In the genomic region with DNA sequence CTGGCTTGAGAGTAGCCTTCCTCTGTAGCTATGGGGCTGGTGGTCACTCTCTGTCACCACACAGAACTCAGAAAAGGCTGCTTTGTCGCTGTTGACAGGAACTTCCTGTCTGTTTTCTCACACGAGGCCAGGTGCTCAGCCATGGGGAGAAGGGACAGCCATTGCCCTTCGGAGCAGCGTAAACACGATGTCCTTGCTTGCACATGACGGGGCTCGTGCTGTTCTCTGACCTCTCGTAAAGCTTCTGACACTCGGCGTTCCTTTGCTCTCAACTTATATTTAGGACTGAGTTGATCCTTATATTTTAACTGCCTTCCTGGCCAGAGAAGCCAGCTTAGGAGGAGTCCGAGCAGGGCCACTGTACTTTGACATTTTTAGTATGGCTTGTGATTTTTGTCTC, we compare ENCODE assay signal across 15 mouse cellular contexts. TPM values are rescaled to one million over a fixed set of nuclear protein-coding genes. Genes with fewer than 3 reads are reported as not detected.
DNase-seq lines count a peak whose midpoint lies in the region; ATAC-seq and TF ChIP-seq lines count a peak whose summit lies in the region.
"Had no signal": no experiment of that assay in that cellular context is flagged by ENCODE, and none has a peak within 500 bp of the region (broad histone marks: within the 10 kb centered on the region; RNA-seq: fewer than 3 reads in every experiment).

No protein-coding gene starts in this region.

- H3K27ac ChIP-seq in liver, adult 2 months (replicated peaks; ENCODE audit: insufficient read depth, low read depth, low read length), result peak overlapping the region; percentile 49
- H3K27ac ChIP-seq in liver, embryonic 11.5 days (ENCODE audit: low read depth, low read length), result no peak overlapping the region
- H3K27ac ChIP-seq in kidney, embryonic 15.5 days, result peak overlapping the region; percentile 63
- H3K27ac ChIP-seq: embryonic facial prominence, embryonic 10.5 days; hindbrain, embryonic 10.5 days; intestine, embryonic 15.5 days; left cerebral cortex, adult 2 months; lung, embryonic 15.5 days; midbrain, embryonic 10.5 days had no signal

- 16% methylated on average over 11 of the region's 11 CpGs for WGBS in liver, adult 2 months
- 70% methylated on average over 11 of the region's 11 CpGs for WGBS in liver, embryonic 11.5 days
- 15% methylated on average over 11 of the region's 11 CpGs for WGBS in kidney, embryonic 15.5 days

- H3K4me1 ChIP-seq in liver, adult 2 months (ENCODE audit: control insufficient read depth, insufficient read depth, low read length), result peaks cover 17% of the 10 kb centered on the region
- H3K4me1 ChIP-seq in liver, embryonic 11.5 days (replicated peaks; ENCODE audit: control insufficient read depth, insufficient read depth, low read length), result no peaks in the 10 kb centered on the region; the same call in 1 of the 2 replicates
- H3K4me1 ChIP-seq in kidney, embryonic 15.5 days, result peaks cover 35% of the 10 kb centered on the region

- peak; percentile 38 for DNase-seq in adrenal gland, postnatal 10 days
- DNase-seq in adrenal gland, postnatal 4 days (ENCODE audit: low spot score in 2 of 2), result no peak
- DNase-seq in liver, adult 2 months (ENCODE audit: extremely low read depth, low read depth, low spot score), result peak; percentile 80
- no peak for DNase-seq in liver, embryonic 11.5 days (ENCODE audit: low spot score)
- DNase-seq in skeletal muscle tissue, adult 2 months (ENCODE audit: low read depth, low spot score), result peak; percentile 83
- DNase-seq in urinary bladder, postnatal 36 days (ENCODE audit: low spot score in 2 of 2), result no peak
- no peak for DNase-seq in cerebellum, adult 11-12 months
- DNase-seq: adrenal gland, adult 8-10 months had no signal

- H3K9ac ChIP-seq in liver, adult 2 months (ENCODE audit: low read depth, low read length), result peak overlapping the region; percentile 20; the same call in 1 of the 2 replicates
- no peak overlapping the region for H3K9ac ChIP-seq in liver, embryonic 11.5 days (ENCODE audit: low read depth, low read length)
- no peak overlapping the region for H3K9ac ChIP-seq in kidney, embryonic 15.5 days
- H3K9ac ChIP-seq: intestine, embryonic 15.5 days; lung, embryonic 15.5 days had no signal

- no peaks in the 10 kb centered on the region for H3K9me3 ChIP-seq in liver, embryonic 11.5 days (ENCODE audit: control insufficient read depth, low read length)
- no peaks in the 10 kb centered on the region for H3K9me3 ChIP-seq in kidney, embryonic 15.5 days (replicated peaks)
- H3K9me3 ChIP-seq: embryonic facial prominence, embryonic 10.5 days; hindbrain, embryonic 10.5 days; intestine, embryonic 15.5 days; lung, embryonic 15.5 days; midbrain, embryonic 10.5 days had no signal

- no peak for TF ChIP-seq POLR2A in liver, adult 2 months (IDR thresholded peaks at IDR 0.05; ENCODE audit: extremely low read depth, insufficient read depth, low read length)

- TF ChIP-seq CTCF in liver, adult 2 months (IDR thresholded peaks at IDR 0.05; ENCODE audit: low read depth, low read length), result no peak

- H3K4me3 ChIP-seq in liver, adult 2 months (ENCODE audit: insufficient read depth, low read depth, low read length), result no peak overlapping the region
- no peak overlapping the region for H3K4me3 ChIP-seq in liver, embryonic 11.5 days (ENCODE audit: low read depth, low read length)
- H3K4me3 ChIP-seq in kidney, embryonic 15.5 days (replicated peaks), result no peak overlapping the region
- H3K4me3 ChIP-seq: embryonic facial prominence, embryonic 10.5 days; hindbrain, embryonic 10.5 days; intestine, embryonic 15.5 days; left cerebral cortex, adult 2 months; lung, embryonic 15.5 days; midbrain, embryonic 10.5 days had no signal

- no peak for ATAC-seq in liver, embryonic 11.5 days (replicated peaks; ENCODE audit: low FRiP score)
- ATAC-seq in kidney, embryonic 15.5 days (replicated peaks; ENCODE audit: low FRiP score), result 0 out of 2 replicates have a peak, but pooled peaks have one; percentile 26
- ATAC-seq: intestine, embryonic 15.5 days had no signal

- no peak overlapping the region for H3K4me2 ChIP-seq in liver, embryonic 11.5 days
- H3K4me2 ChIP-seq in kidney, embryonic 15.5 days, result peak overlapping the region; percentile 10; the same call in 1 of the 2 replicates
- H3K4me2 ChIP-seq: intestine, embryonic 15.5 days; lung, embryonic 15.5 days had no signal

- H3K36me3 ChIP-seq in liver, adult 2 months (ENCODE audit: control insufficient read depth, insufficient read depth, low read length), result no peaks in the 10 kb centered on the region
- H3K36me3 ChIP-seq in liver, embryonic 11.5 days (ENCODE audit: control insufficient read depth, insufficient read depth, low read length), result no peaks in the 10 kb centered on the region
- H3K36me3 ChIP-seq in kidney, embryonic 15.5 days, result no peaks in the 10 kb centered on the region
- H3K36me3 ChIP-seq: embryonic facial prominence, embryonic 10.5 days; hindbrain, embryonic 10.5 days; intestine, embryonic 15.5 days; lung, embryonic 15.5 days; midbrain, embryonic 10.5 days had no signal

- H3K79me2 ChIP-seq in liver, adult 2 months (ENCODE audit: control insufficient read depth, insufficient read depth, low read length), result peaks cover 3% of the 10 kb centered on the region; the same call in 1 of the 2 replicates

- no peaks in the 10 kb centered on the region for H3K27me3 ChIP-seq in liver, adult 2 months (ENCODE audit: control insufficient read depth, insufficient read depth, low read length)
- H3K27me3 ChIP-seq in liver, embryonic 11.5 days (replicated peaks; ENCODE audit: control insufficient read depth, insufficient read depth, low read length), result no peaks in the 10 kb centered on the region
- no peaks in the 10 kb centered on the region for H3K27me3 ChIP-seq in kidney, embryonic 15.5 days
- H3K27me3 ChIP-seq: intestine, embryonic 15.5 days; lung, embryonic 15.5 days had no signal

RNA-seq across cellular contexts. Expression of a gene that starts 54.6 kb away (rescaled TPM):
- total RNA-seq in adrenal gland, postnatal 10 days (2021), result 10 to 100 TPM; 33.0 to 34.1 TPM
- 10 to 100 TPM; 45.7 to 47.3 TPM for total RNA-seq in adrenal gland, postnatal 4 days (2021)
- total RNA-seq in liver, adult 2 months (2014; rRNA removed), result 15.4 and 16.4 TPM in 2 replicates
- polyA plus RNA-seq in liver, adult 2 months (2012; rRNA removed), result 12.2 and 12.8 TPM in 2 replicates
- polyA plus RNA-seq in liver, embryonic 11.5 days (2014; fragmentation: Nextera tagmentation; extraction: Ambion mirVana), result 27.9 and 30.3 TPM in 2 replicates
- 28.6 and 32.8 TPM in 2 replicates for polyA plus RNA-seq in kidney, embryonic 15.5 days (2015; fragmentation: Nextera tagmentation; extraction: Ambion mirVana)

Comparison
In these comparisons a context has a peak if more than half of its experiments do, and no peak if none do; other contexts are left out.
1. DNase-seq: peak in adrenal gland, postnatal 10 days (single experiment), liver, adult 2 months (single experiment) and skeletal muscle tissue, adult 2 months (single experiment); none in adrenal gland, postnatal 4 days (0 of 2), liver, embryonic 11.5 days (single experiment), urinary bladder, postnatal 36 days (0 of 2) and cerebellum, adult 11-12 months (single experiment).